Mouse (Mus musculus) MEL (cell line): Measurements from ENCODE around the gene Spink2. TPM values are rescaled to one million over a fixed set of nuclear protein-coding genes. Genes with fewer than 3 reads are reported as not detected.
"Not testable (repeated sequence)": the region's sequence is repeated elsewhere in the genome, so short reads cannot be mapped to it uniquely, and the experiment has no call there.

Source experiments
- DNase-seq: peaks from one replicate; pipeline ENCODE4 v3.0.0; 2011; ENCODE audit warnings: low read depth, low spot score
- H3K27ac ChIP-seq: 2 replicates; pipeline ENCODE4 v1.5.1; 2012; ENCODE audit warnings: low read depth, mild to moderate bottlenecking, control low read depth, low read length, moderate library complexity; ENCODE audit not compliant: control insufficient read depth
- H3K27me3 ChIP-seq, 2 experiments: fragments of 150-350 bp in 1 of 2; sonication (generic) in 1 of 2; 2 replicates each; pipeline ENCODE4 v1.6.1; 2012; ENCODE audit warnings: low read length in 2 of 2, mild to moderate bottlenecking in 2 of 2, improper control_type of control experiment in 1 of 2, moderate library complexity in 1 of 2; ENCODE audit not compliant: insufficient read depth in 2 of 2, control insufficient read depth in 1 of 2
- H3K36me3 ChIP-seq, 2 experiments: 2 replicates each; pipeline ENCODE4 v1.6.1; 2012 to 2014; ENCODE audit warnings: low read length in 2 of 2, improper control_type of control experiment in 1 of 2, inconsistent platforms in 1 of 2, mild to moderate bottlenecking in 1 of 2; ENCODE audit not compliant: insufficient read depth in 2 of 2, control insufficient read depth in 1 of 2
- H3K4me1 ChIP-seq, 2 experiments: fragments of 150-350 bp in 1 of 2; sonication (generic) in 1 of 2; 2 replicates each; pipeline ENCODE4 v1.6.1; 2012; ENCODE audit warnings: low read length in 2 of 2, improper control_type of control experiment in 1 of 2, mild to moderate bottlenecking in 1 of 2; ENCODE audit not compliant: insufficient read depth in 2 of 2, control insufficient read depth in 1 of 2
- H3K4me3 ChIP-seq, 2 experiments: fragments of 150-350 bp in 1 of 2; sonication (generic) in 1 of 2; 2 replicates each; pipeline ENCODE4 v1.5.1; 2012; ENCODE audit warnings: low read depth in 2 of 2, low read length in 2 of 2, mild to moderate bottlenecking in 2 of 2, moderate library complexity in 2 of 2, control low read depth in 1 of 2, improper control_type of control experiment in 1 of 2; ENCODE audit not compliant: control insufficient read depth in 1 of 2, insufficient read depth in 1 of 2
- H3K79me2 ChIP-seq: 2 replicates; pipeline ENCODE4 v1.6.1; 2012; ENCODE audit warnings: mild to moderate bottlenecking, low read length, moderate library complexity; ENCODE audit not compliant: control insufficient read depth, poor library complexity, insufficient read depth
- H3K9ac ChIP-seq: 2 replicates; pipeline ENCODE4 v1.6.1; 2012; ENCODE audit warnings: low read depth, mild to moderate bottlenecking, control low read depth, low read length, moderate library complexity; ENCODE audit not compliant: control insufficient read depth, poor library complexity, severe bottlenecking
- H3K9me3 ChIP-seq: fragments of 150-350 bp; sonication (generic); replicated peaks from 2 replicates; pipeline ENCODE4 v1.6.1; 2012; ENCODE audit warnings: mild to moderate bottlenecking, low read length, improper control_type of control experiment, moderate library complexity; ENCODE audit not compliant: insufficient read depth
- CHD2 ChIP-seq: IDR thresholded peaks from 2 replicates; pipeline ENCODE4 v1.6.1; 2011; ENCODE audit warnings: low read length, improper control_type of control experiment
- CTCF ChIP-seq, 3 experiments: IDR thresholded peaks in 2 of 3; conservative IDR thresholded peaks in 1 of 3; 2 replicates each; pipeline ENCODE4 v1.5.1; 2011 to 2012; ENCODE audit warnings: low read length in 3 of 3, low read depth in 2 of 3, mild to moderate bottlenecking in 2 of 3, improper control_type of control experiment in 1 of 3, inconsistent platforms in 1 of 3, mixed read lengths in 1 of 3, moderate library complexity in 1 of 3; ENCODE audit not compliant: control insufficient read depth in 1 of 3, insufficient read depth in 1 of 3, poor library complexity in 1 of 3, severe bottlenecking in 1 of 3
- E2F4 ChIP-seq: IDR thresholded peaks from 2 replicates; pipeline ENCODE4 v1.6.1; 2011; ENCODE audit warnings: low read depth, low read length, improper control_type of control experiment, borderline replicate concordance
- ELF1 ChIP-seq: IDR thresholded peaks from 2 replicates; pipeline ENCODE4 v1.6.1; 2014; ENCODE audit warnings: low read depth, mild to moderate bottlenecking, inconsistent platforms, low read length, improper control_type of control experiment, moderate library complexity
- EP300 ChIP-seq, 2 experiments: IDR thresholded peaks; 2 replicates each; pipeline ENCODE4 v1.6.1; 2011; ENCODE audit warnings: improper control_type of control experiment in 2 of 2, low read length in 2 of 2, low read depth in 1 of 2, mild to moderate bottlenecking in 1 of 2
- ETS1 ChIP-seq: IDR thresholded peaks from 2 replicates; pipeline ENCODE4 v1.6.1; 2012; ENCODE audit warnings: low read depth, mild to moderate bottlenecking, inconsistent platforms, low read length, improper control_type of control experiment, moderate library complexity
- JUND ChIP-seq: IDR thresholded peaks from 2 replicates; pipeline ENCODE4 v1.6.1; 2011; ENCODE audit warnings: low read depth, mild to moderate bottlenecking, improper control_type of control experiment, low read length
- MAFK ChIP-seq: IDR thresholded peaks from 2 replicates; pipeline ENCODE4 v1.6.1; 2011; ENCODE audit warnings: low read depth, mild to moderate bottlenecking, low read length, improper control_type of control experiment, borderline replicate concordance
- MAX ChIP-seq: IDR thresholded peaks from 2 replicates; pipeline ENCODE4 v1.6.1; 2011; ENCODE audit warnings: low read length, improper control_type of control experiment
- MAZ ChIP-seq: IDR thresholded peaks from 2 replicates; pipeline ENCODE4 v1.6.1; 2012; ENCODE audit warnings: low read depth, mild to moderate bottlenecking, inconsistent platforms, low read length, improper control_type of control experiment
- MEF2A ChIP-seq: IDR thresholded peaks from 2 replicates; pipeline ENCODE4 v1.6.1; 2014; ENCODE audit warnings: low read depth, mild to moderate bottlenecking, inconsistent platforms, low read length, improper control_type of control experiment; ENCODE audit not compliant: poor library complexity, insufficient replicate concordance, severe bottlenecking; ENCODE audit errors: extremely low read depth
- MYC ChIP-seq: IDR thresholded peaks from 2 replicates; pipeline ENCODE4 v1.6.1; 2011; ENCODE audit warnings: low read depth, mild to moderate bottlenecking, low read length, improper control_type of control experiment, moderate library complexity
- NRF1 ChIP-seq: IDR thresholded peaks from 2 replicates; pipeline ENCODE4 v1.6.1; 2014; ENCODE audit warnings: low read depth, mild to moderate bottlenecking, inconsistent platforms, low read length, improper control_type of control experiment, moderate library complexity; ENCODE audit not compliant: poor library complexity, insufficient read depth, severe bottlenecking
- POLR2AphosphoS2 ChIP-seq: IDR thresholded peaks from 2 replicates; pipeline ENCODE4 v1.6.1; 2011; ENCODE audit warnings: low read length, improper control_type of control experiment
- RAD21 ChIP-seq: IDR thresholded peaks from 2 replicates; pipeline ENCODE4 v1.6.1; 2011; ENCODE audit warnings: mild to moderate bottlenecking, low read depth, low read length, improper control_type of control experiment
- SIN3A ChIP-seq: IDR thresholded peaks from 2 replicates; pipeline ENCODE4 v1.6.1; 2012; ENCODE audit warnings: low read length, improper control_type of control experiment, inconsistent platforms
- SMC3 ChIP-seq: IDR thresholded peaks from 2 replicates; pipeline ENCODE4 v1.6.1; 2011; ENCODE audit warnings: low read depth, low read length, improper control_type of control experiment
- TAL1 ChIP-seq: IDR thresholded peaks from 2 replicates; pipeline ENCODE4 v1.6.1; 2012; ENCODE audit warnings: mild to moderate bottlenecking, inconsistent platforms, low read length, moderate library complexity, mixed read lengths
- ZC3H11A ChIP-seq: IDR thresholded peaks from 2 replicates; pipeline ENCODE4 v1.6.1; 2012; ENCODE audit warnings: low read depth, mild to moderate bottlenecking, inconsistent platforms, low read length, improper control_type of control experiment
- ZKSCAN1 ChIP-seq: IDR thresholded peaks from 2 replicates; pipeline ENCODE4 v1.6.1; 2012; ENCODE audit warnings: low read depth, mild to moderate bottlenecking, inconsistent platforms, low read length, improper control_type of control experiment, moderate library complexity
- ZMIZ1 ChIP-seq: IDR thresholded peaks from 2 replicates; pipeline ENCODE4 v1.6.1; 2012; ENCODE audit warnings: low read depth, mild to moderate bottlenecking, inconsistent platforms, low read length, improper control_type of control experiment, moderate library complexity
- polyA plus RNA-seq, 2 experiments: library from polyadenylated mRNA; stranded (reverse) in 1 of 2; unstranded in 1 of 2; fragments of >175 nt in 1 of 2; fragments of >200 nt in 1 of 2; gene quantifications; 2 replicates each; pipeline versions ENCODE4 v1.2.1 to v1.2.4; 2012; ENCODE audit warnings: low replicate concordance in 2 of 2, low read depth in 1 of 2; ENCODE audit not compliant: insufficient read length in 2 of 2, insufficient read depth in 1 of 2, missing spikeins in 1 of 2
- total RNA-seq: library from RNA; depleted of rRNA; stranded (reverse); fragments of 300-350 nt; gene quantifications from 2 replicates; pipeline ENCODE4 v1.2.3, GENCODE M21; 2012

The Spink2 gene
- total and polyA plus RNA-seq, 3 experiments, result not detected

GRCm38 (mm10) chr5:77231863-77232262 is 20.6 kb upstream of the Spink2 start:
- not testable (repeated sequence) for H3K4me1 ChIP-seq, H3K79me2 ChIP-seq, H3K9me3 ChIP-seq, DNase-seq, H3K36me3 ChIP-seq, H3K9ac ChIP-seq, H3K27me3 ChIP-seq, H3K4me3 ChIP-seq, H3K27ac ChIP-seq
- TF ChIP-seq MAFK, result peak; percentile 68; the same call in 1 of the 2 replicates

GRCm38 (mm10) chr5:77228986-77229385 is 17.7 kb upstream of the Spink2 start:
- TF ChIP-seq MYC, result peak; percentile 54; the same call in 1 of the 2 replicates
- no peak for TF ChIP-seq CHD2
- TF ChIP-seq SMC3, result peak; percentile 72
- TF ChIP-seq MAFK, result no peak
- TF ChIP-seq CTCF (IDR thresholded peaks at IDR 0.05 in 2 of 3, conservative IDR thresholded peaks at IDR 0.05 in 1 of 3; ENCODE audit: control insufficient read depth in 1 of 3, insufficient read depth in 1 of 3, low read depth in 2 of 3, low read length in 3 of 3, poor library complexity in 1 of 3, severe bottlenecking in 1 of 3), result peak; percentile 47 to 93 (median 69)
- TF ChIP-seq RAD21, result peak; percentile 91
- no peak for TF ChIP-seq ETS1
- no peak for TF ChIP-seq MAZ
- peak; percentile 64 for TF ChIP-seq ZC3H11A
- peak; percentile 17; the same call in 1 of the 2 replicates for TF ChIP-seq SIN3A

GRCm38 (mm10) chr5:77223043-77223975 is 12.0 kb upstream of the Spink2 start:
- Histone ChIP-seq H3K27me3 (0 out of 4 replicates have a peak, but pooled peaks cover 0 to 1% of the 10 kb centered on the region in 2 experiments), H3K27ac (no peak overlapping the region), H3K4me3 (peak overlapping the region in 1 of 2 experiments; percentile 5; a peak in 1 of 4 replicates), H3K79me2 (no peaks in the 10 kb centered on the region), H3K9me3 (no peaks in the 10 kb centered on the region), H3K9ac (peak overlapping the region; percentile 7; the same call in 1 of the 2 replicates), H3K4me1 (peaks cover 2% of the 10 kb centered on the region in 2 experiments; a peak in 1 of 4 replicates), H3K36me3 (peaks cover 0 to 6% of the 10 kb centered on the region in 2 experiments; a peak in 1 of 4 replicates)
- peak; percentile 81 for DNase-seq
- TF ChIP-seq CTCF (IDR thresholded peaks at IDR 0.05 in 2 of 3, conservative IDR thresholded peaks at IDR 0.05 in 1 of 3; ENCODE audit: control insufficient read depth in 1 of 3, insufficient read depth in 1 of 3, low read depth in 2 of 3, low read length in 3 of 3, poor library complexity in 1 of 3, severe bottlenecking in 1 of 3) (peak; percentile 84 to 93 (median 91)), ZMIZ1 (no peak), ZC3H11A (peak; percentile 43), SIN3A (peak; percentile 40; the same call in 1 of the 2 replicates), ELF1 (no peak), NRF1 (no peak), POLR2AphosphoS2 (no peak), MAX (no peak), EP300 (IDR thresholded peaks at IDR 0.05; ENCODE audit: low read depth in 1 of 2, low read length in 2 of 2) (0 out of 4 replicates have a peak, but pooled peaks of 1 of the 2 experiments have one; percentile 20), TAL1 (no peak), MAZ (no peak), MYC (0 out of 2 replicates have a peak, but pooled peaks have one; percentile 30), JUND (no peak), ETS1 (no peak), MEF2A (no peak), E2F4 (no peak), ZKSCAN1 (no peak)

More at GRCm38 (mm10) chr5:77228986-77229385, 17.7 kb upstream of the Spink2 start:
- H3K4me3 ChIP-seq, result no peak overlapping the region
- 0 out of 4 replicates have a peak, but pooled peaks cover 0 to 2% of the 10 kb centered on the region in 2 experiments for H3K4me1 ChIP-seq
- no peak overlapping the region for H3K27ac ChIP-seq
- H3K36me3 ChIP-seq, result peaks cover 0 to 3% of the 10 kb centered on the region in 2 experiments; a peak in 1 of 4 replicates
- DNase-seq, result peak; percentile 84
- H3K27me3 ChIP-seq, result peaks cover 1 to 2% of the 10 kb centered on the region in 2 experiments
- no peak overlapping the region for H3K9ac ChIP-seq
- no peaks in the 10 kb centered on the region for H3K79me2 ChIP-seq
- H3K9me3 ChIP-seq, result no peaks in the 10 kb centered on the region
